Mouse (Mus musculus): ENCODE results near the gene Gm21992. TPM values are rescaled to one million over a fixed set of nuclear protein-coding genes. Genes with fewer than 3 reads are reported as not detected.
"Not testable (repeated sequence)": the region's sequence is repeated elsewhere in the genome, so short reads cannot be mapped to it uniquely, and the experiment has no call there.

Gene Gm21992
- total and polyA plus RNA-seq, 3 experiments = 15.3 to 31.9 (median 25.3) TPM

- DNase-seq = no peak
Measured at GRCm38 (mm10) chr19:4813015-4813414, 1.6 kb upstream of the Gm21992 start.

GRCm38 (mm10) chr19:4812334-4812949 is 1.0 kb upstream of the Gm21992 start:
- not testable (repeated sequence) for DNase-seq

- no peak for DNase-seq
Measured at GRCm38 (mm10) chr19:4811909-4812242, 464 bp upstream of the Gm21992 start.

- DNase-seq = no peak
Measured at GRCm38 (mm10) chr19:4810746-4811062, 708 bp downstream of the Gm21992 start.

- DNase-seq = no peak
Measured at GRCm38 (mm10) chr19:4810309-4810708, 1.1 kb downstream of the Gm21992 start.

GRCm38 (mm10) chr19:4803283-4803682 is 8.1 kb downstream of the Gm21992 start:
- no peak for DNase-seq

GRCm38 (mm10) chr19:4802691-4803091 is 8.7 kb downstream of the Gm21992 start:
- DNase-seq = no peak

GRCm38 (mm10) chr19:4799083-4799482 is 12.3 kb downstream of the Gm21992 start:
- no peak for DNase-seq

- no peak for DNase-seq
Measured at GRCm38 (mm10) chr19:4797846-4798245, 13.6 kb downstream of the Gm21992 start.

GRCm38 (mm10) chr19:4795929-4796328 is 15.5 kb downstream of the Gm21992 start:
- DNase-seq = no peak

GRCm38 (mm10) chr19:4793831-4794422 is 17.5 kb downstream of the Gm21992 start, which contains the start of gene Rbm4:
TSS of gene Rbm4 (minus strand) at chr19:4793901.
- peak; percentile 98 for DNase-seq

- DNase-seq = no peak
Measured at GRCm38 (mm10) chr19:4793281-4793830, 18.1 kb downstream of the Gm21992 start.

- no peak for DNase-seq
Measured at GRCm38 (mm10) chr19:4786313-4786712, 25.1 kb downstream of the Gm21992 start.

- no peak for DNase-seq
Measured at GRCm38 (mm10) chr19:4785206-4785605, 26.2 kb downstream of the Gm21992 start.

GRCm38 (mm10) chr19:4782891-4783290 is 28.5 kb downstream of the Gm21992 start:
- no peak for DNase-seq

GRCm38 (mm10) chr19:4772785-4773184 is 38.6 kb downstream of the Gm21992 start:
- DNase-seq = no peak

GRCm38 (mm10) chr19:4767507-4768148 is 43.8 kb downstream of the Gm21992 start:
- no peak for DNase-seq

- DNase-seq = no peak
Measured at GRCm38 (mm10) chr19:4762876-4763275, 48.5 kb downstream of the Gm21992 start.

- DNase-seq = not testable (repeated sequence)
Measured at GRCm38 (mm10) chr19:4760544-4760943, 50.9 kb downstream of the Gm21992 start.

- DNase-seq = no peak
Measured at GRCm38 (mm10) chr19:4756921-4757320, 54.5 kb downstream of the Gm21992 start.

- peak; percentile 98 for DNase-seq
Measured at GRCm38 (mm10) chr19:4756193-4756911, 55.1 kb downstream of the Gm21992 start, which contains the start of gene Rbm4b. TSS of gene Rbm4b (plus strand) at chr19:4756497.

GRCm38 (mm10) chr19:4755565-4756192 is 55.7 kb downstream of the Gm21992 start:
- peak; percentile 93 for DNase-seq
